Mouse (Mus musculus): Measurements from ENCODE around the gene Fads6. TPM values are rescaled to one million over a fixed set of nuclear protein-coding genes. Genes with fewer than 3 reads are reported as not detected.

Fads6 gene
- polyA plus RNA-seq, 1 experiment from 2014 or later: 1.5 TPM

DNA sequence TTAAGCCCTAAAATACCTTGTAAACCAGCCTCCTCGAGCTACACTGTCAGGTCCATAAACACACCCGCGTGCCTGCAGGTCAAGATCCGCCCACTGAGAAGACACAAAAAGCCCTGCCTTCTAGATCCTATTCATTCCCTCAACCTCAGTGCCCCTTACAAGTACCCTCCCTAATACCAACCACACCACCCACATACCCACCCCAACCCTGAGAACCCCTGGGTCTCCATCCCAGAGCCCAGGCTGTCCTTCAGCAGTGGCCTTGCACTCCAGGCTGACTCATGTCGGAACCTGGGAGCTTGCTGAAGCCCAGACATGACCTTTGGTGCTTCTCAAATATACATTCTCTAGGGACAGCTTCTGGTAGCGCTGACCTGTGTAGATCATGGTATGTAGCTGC lies 22.7 kb downstream of the Fads6 start:
- no peak overlapping the region for H3K4me3 ChIP-seq (ENCODE audit: low read length)
- no peaks in the 10 kb centered on the region for H3K9me3 ChIP-seq (ENCODE audit: control insufficient read depth, low read length)
- no peak overlapping the region for H3K27ac ChIP-seq (ENCODE audit: low read length)
- no peaks in the 10 kb centered on the region for H3K36me3 ChIP-seq (ENCODE audit: control insufficient read depth, insufficient read depth, low read length)
- 78% methylated on average over 6 of the region's 6 CpGs for WGBS
- no peak overlapping the region for H3K9ac ChIP-seq (ENCODE audit: low read depth, low read length)
- H3K4me1 ChIP-seq (ENCODE audit: control insufficient read depth, insufficient read depth, low read length): peaks cover 20% of the 10 kb centered on the region
- ATAC-seq: no peak
- no peak overlapping the region for H3K4me2 ChIP-seq (ENCODE audit: low read depth, low read length)
- H3K27me3 ChIP-seq (replicated peaks; ENCODE audit: control insufficient read depth, insufficient read depth, low read length): no peaks in the 10 kb centered on the region

DNA sequence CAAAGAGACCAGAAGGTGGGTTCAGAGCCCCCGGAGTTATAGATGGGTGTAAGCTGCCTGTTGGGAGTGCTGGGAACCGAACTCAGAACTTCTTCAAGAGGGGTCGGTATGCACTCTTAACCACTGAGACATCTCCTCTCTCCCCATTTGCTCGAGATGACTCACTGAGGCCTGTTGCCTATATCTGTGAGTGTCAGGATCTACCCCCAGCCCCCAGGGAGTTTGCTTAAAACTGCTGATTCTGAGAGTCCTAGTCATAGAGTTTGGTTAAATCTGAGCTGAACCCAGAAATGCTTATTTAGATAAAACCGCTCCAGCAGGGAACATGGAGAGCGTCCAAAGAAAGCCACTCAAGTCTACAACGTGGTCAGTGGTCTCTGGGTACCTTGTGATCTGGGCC lies 23.3 kb downstream of the Fads6 start:
- 78% methylated on average over 7 of the region's 7 CpGs for WGBS
- Histone ChIP-seq H3K4me3 (ENCODE audit: low read length) (no peak overlapping the region), H3K4me2 (ENCODE audit: low read depth, low read length) (no peak overlapping the region), H3K36me3 (ENCODE audit: control insufficient read depth, insufficient read depth, low read length) (peaks cover under 1% of the 10 kb centered on the region; the same call in 1 of the 2 replicates), H3K9me3 (ENCODE audit: control insufficient read depth, low read length) (no peaks in the 10 kb centered on the region), H3K27ac (ENCODE audit: low read length) (no peak overlapping the region), H3K4me1 (ENCODE audit: control insufficient read depth, insufficient read depth, low read length) (peaks cover 20% of the 10 kb centered on the region), H3K27me3 (replicated peaks; ENCODE audit: control insufficient read depth, insufficient read depth, low read length) (peaks cover 3% of the 10 kb centered on the region; the same call in 1 of the 2 replicates), H3K9ac (ENCODE audit: low read depth, low read length) (no peak overlapping the region)
- no peak for ATAC-seq

DNA sequence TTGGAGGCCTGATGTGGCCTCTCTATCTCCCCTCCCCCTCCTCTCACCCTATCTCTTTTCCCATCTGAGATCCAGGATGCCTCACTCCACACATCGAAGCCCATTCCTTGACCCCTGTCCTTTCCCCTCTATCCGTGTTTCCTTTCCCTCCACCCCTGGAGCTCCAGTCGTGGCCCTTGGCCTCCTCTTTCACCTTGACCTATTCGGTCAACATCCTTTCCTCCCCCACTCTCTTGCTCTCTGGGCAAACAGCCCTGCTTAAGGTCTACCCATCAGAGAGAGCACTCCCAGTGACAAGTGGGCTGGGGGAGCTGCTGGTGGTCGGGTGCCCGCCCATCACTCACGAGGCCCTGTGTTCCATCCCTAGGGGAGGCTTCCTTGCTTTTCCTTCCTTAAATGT lies 23.7 kb downstream of the Fads6 start:
- Histone ChIP-seq H3K27ac (ENCODE audit: low read length) (no peak overlapping the region), H3K36me3 (ENCODE audit: control insufficient read depth, insufficient read depth, low read length) (peaks cover 2% of the 10 kb centered on the region; the same call in 1 of the 2 replicates), H3K4me2 (ENCODE audit: low read depth, low read length) (no peak overlapping the region), H3K9me3 (ENCODE audit: control insufficient read depth, low read length) (no peaks in the 10 kb centered on the region), H3K4me1 (ENCODE audit: control insufficient read depth, insufficient read depth, low read length) (peaks cover 20% of the 10 kb centered on the region), H3K27me3 (replicated peaks; ENCODE audit: control insufficient read depth, insufficient read depth, low read length) (peaks cover 3% of the 10 kb centered on the region; the same call in 1 of the 2 replicates), H3K4me3 (ENCODE audit: low read length) (no peak overlapping the region), H3K9ac (ENCODE audit: low read depth, low read length) (no peak overlapping the region)
- ATAC-seq: no peak
- 62% methylated on average over 7 of the region's 7 CpGs for WGBS

DNA sequence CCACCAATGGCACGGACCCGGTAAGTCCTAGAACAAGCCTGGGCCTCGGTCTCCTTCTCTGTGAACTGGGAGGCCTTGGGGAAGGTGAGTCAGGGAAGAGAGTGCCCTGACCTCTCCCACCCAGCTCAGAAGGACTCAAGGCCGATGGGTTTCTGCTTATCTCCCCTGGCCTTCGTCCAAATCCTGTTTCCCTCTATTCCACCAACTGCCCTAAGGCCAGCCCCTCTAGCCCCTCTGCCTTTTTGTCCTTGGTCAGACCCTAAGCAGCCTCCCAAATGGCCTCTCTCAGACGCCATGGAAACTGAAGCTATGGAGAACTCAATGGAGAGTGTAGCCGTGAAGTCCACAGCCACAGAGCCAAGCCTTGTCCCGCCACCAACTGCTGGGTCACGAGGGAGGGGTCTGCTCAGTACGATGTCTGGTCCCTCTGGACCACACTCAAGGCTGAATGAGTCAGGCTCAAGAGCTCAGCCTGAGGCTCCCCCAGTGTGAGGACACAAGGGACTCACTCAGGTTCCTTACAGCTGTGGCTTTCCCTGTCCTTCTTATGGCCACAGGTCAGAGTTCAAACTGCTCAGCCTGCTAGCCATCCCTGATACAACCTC lies 24.5 kb downstream of the Fads6 start:
- Histone ChIP-seq H3K4me1 (ENCODE audit: control insufficient read depth, insufficient read depth, low read length) (peaks cover 17% of the 10 kb centered on the region), H3K36me3 (ENCODE audit: control insufficient read depth, insufficient read depth, low read length) (peaks cover 2% of the 10 kb centered on the region; the same call in 1 of the 2 replicates), H3K27me3 (replicated peaks; ENCODE audit: control insufficient read depth, insufficient read depth, low read length) (peaks cover 4% of the 10 kb centered on the region), H3K4me3 (ENCODE audit: low read length) (no peak overlapping the region), H3K9me3 (ENCODE audit: control insufficient read depth, low read length) (no peaks in the 10 kb centered on the region), H3K4me2 (ENCODE audit: low read depth, low read length) (no peak overlapping the region), H3K27ac (ENCODE audit: low read length) (no peak overlapping the region), H3K9ac (ENCODE audit: low read depth, low read length) (0 out of 2 replicates have a peak overlapping the region, but pooled peaks have one; percentile 9)
- 77% methylated on average over 10 of the region's 10 CpGs for WGBS
- no peak for ATAC-seq

DNA sequence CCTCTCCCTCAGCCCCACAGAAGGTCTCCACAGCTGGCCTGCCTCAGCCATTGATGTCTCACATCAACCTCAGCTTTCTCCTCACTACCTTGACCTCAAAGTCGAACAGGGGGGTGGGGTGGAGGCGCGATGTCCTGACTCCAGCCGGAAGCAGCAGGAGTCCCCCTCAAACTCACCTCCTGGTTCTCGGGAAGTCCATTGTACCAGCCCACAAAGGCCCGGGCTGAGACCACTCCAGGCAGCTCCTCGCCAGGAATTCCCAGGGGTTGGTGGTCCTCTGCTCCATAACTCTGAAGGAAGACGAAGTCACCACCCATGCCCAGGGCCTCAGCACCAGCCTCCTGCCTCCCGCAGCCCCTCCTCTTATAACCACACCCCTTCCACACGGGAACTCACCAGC lies 26.0 kb downstream of the Fads6 start:
- ATAC-seq: no peak
- Histone ChIP-seq H3K9ac (ENCODE audit: low read depth, low read length) (no peak overlapping the region; the same call in 1 of the 2 replicates), H3K27ac (ENCODE audit: low read length) (no peak overlapping the region), H3K4me3 (ENCODE audit: low read length) (no peak overlapping the region), H3K4me2 (ENCODE audit: low read depth, low read length) (no peak overlapping the region), H3K9me3 (ENCODE audit: control insufficient read depth, low read length) (no peaks in the 10 kb centered on the region), H3K27me3 (replicated peaks; ENCODE audit: control insufficient read depth, insufficient read depth, low read length) (peaks cover 18% of the 10 kb centered on the region), H3K36me3 (ENCODE audit: control insufficient read depth, insufficient read depth, low read length) (peaks cover 2% of the 10 kb centered on the region; the same call in 1 of the 2 replicates), H3K4me1 (ENCODE audit: control insufficient read depth, insufficient read depth, low read length) (peaks cover 21% of the 10 kb centered on the region)
- 77% methylated on average over 10 of the region's 10 CpGs for WGBS

DNA sequence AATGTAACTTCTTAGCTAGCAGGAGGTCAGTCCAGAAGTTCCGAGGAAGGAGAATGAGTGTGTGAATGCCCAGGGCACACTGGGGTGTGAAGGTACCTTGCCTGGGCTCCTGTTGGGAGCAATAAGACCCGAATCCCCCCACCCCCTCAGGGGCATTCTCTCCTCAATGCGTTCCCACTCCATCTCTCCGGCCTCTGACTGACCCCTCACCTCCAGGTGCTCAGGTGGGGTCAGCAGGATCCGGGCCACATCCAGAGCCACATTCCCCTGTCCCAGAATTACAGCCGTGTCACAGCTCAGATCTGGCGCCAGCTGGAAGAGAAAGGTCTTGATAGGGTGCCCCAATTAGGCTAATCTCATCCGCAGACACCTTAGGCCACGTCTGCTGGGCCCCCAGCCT lies 26.4 kb downstream of the Fads6 start:
- Histone ChIP-seq H3K9me3 (ENCODE audit: control insufficient read depth, low read length) (no peaks in the 10 kb centered on the region), H3K27ac (ENCODE audit: low read length) (no peak overlapping the region), H3K27me3 (replicated peaks; ENCODE audit: control insufficient read depth, insufficient read depth, low read length) (peaks cover 22% of the 10 kb centered on the region), H3K4me1 (ENCODE audit: control insufficient read depth, insufficient read depth, low read length) (peaks cover 21% of the 10 kb centered on the region), H3K9ac (ENCODE audit: low read depth, low read length) (no peak overlapping the region; the same call in 1 of the 2 replicates), H3K36me3 (ENCODE audit: control insufficient read depth, insufficient read depth, low read length) (peaks cover 2% of the 10 kb centered on the region; the same call in 1 of the 2 replicates), H3K4me2 (ENCODE audit: low read depth, low read length) (no peak overlapping the region), H3K4me3 (ENCODE audit: low read length) (no peak overlapping the region)
- 84% methylated on average over 9 of the region's 9 CpGs for WGBS
- ATAC-seq: no peak

DNA sequence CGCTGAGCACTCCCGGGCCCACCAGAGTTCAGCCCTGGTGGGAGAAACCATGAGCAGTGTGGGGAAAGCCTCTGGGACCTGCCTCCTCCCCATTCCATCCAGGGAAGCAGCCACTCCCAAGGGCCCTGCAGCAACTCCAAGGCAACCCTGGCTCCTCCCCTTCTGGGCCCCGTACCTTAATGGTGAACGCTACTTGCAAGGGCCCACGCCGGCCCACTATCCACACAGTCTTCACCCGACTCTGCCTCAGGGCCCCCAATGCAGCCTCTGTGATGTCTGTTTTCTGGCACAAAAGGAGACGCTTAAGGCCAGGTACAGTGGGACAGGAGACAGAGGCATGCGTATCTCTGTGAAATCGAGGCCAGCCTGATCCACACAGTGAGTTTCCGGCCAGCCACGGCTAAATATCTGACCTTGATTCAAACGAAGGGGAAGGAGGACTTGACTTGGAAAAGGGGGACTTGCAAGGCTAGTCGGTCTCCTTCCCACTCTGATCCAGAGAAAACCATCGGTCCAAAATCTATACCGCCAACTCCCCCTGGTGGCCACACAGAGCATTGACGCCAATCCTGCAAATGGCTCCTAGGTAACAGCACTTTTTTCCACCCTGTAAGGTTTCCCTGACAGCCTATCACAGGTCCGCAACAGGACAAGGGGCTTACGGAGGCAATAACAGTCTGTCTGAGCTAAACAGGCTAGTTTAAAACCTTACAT lies 27.2 kb downstream of the Fads6 start:
- Histone ChIP-seq H3K4me1 (ENCODE audit: control insufficient read depth, insufficient read depth, low read length) (peaks cover 14% of the 10 kb centered on the region), H3K4me3 (ENCODE audit: low read length) (no peak overlapping the region), H3K27ac (ENCODE audit: low read length) (no peak overlapping the region), H3K4me2 (ENCODE audit: low read depth, low read length) (no peak overlapping the region), H3K27me3 (replicated peaks; ENCODE audit: control insufficient read depth, insufficient read depth, low read length) (peaks cover 30% of the 10 kb centered on the region), H3K9me3 (ENCODE audit: control insufficient read depth, low read length) (no peaks in the 10 kb centered on the region), H3K9ac (ENCODE audit: low read depth, low read length) (no peak overlapping the region), H3K36me3 (ENCODE audit: control insufficient read depth, insufficient read depth, low read length) (peaks cover 2% of the 10 kb centered on the region; the same call in 1 of the 2 replicates)
- WGBS: 33% methylated on average over 19 of the region's 19 CpGs
- ATAC-seq: no peak

DNA sequence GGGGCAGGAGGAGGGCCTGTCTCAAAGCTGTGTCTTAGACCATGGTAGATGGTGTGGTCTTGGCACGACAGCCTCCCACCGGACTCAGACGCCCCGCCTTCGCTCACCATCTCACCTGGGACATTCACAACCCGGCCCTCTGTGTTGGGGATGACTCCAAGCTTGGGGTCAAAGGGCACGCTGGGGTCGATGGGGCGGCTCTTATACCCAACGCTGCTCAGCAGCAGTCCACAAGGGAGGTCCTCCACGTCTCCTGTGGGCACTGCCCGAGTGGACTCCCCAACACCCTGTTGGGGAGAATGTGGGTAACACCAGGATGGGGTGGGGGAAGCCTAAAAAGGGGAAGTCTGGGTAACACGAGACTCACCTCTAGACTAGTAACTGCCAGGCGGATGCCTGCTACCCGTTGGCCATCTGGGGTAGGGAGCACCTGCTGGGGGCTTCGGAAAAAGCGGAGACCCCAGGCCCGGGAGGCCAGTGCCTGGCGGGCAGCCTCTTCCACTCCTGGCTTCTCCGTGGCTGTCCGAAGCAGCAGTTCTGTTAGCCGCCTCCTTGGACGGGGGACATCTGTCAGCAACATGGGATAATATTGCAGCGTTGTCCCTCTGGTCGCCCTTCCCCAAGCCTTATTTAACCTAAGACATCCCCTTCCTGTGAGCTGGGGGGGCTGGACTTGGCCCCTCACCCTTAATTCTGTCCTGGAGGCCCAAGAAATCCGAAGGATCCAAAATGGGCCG lies 28.0 kb downstream of the Fads6 start:
- H3K27me3 ChIP-seq (replicated peaks; ENCODE audit: control insufficient read depth, insufficient read depth, low read length): peaks cover 38% of the 10 kb centered on the region
- H3K4me3 ChIP-seq (ENCODE audit: low read length): no peak overlapping the region
- H3K27ac ChIP-seq (ENCODE audit: low read length): no peak overlapping the region
- peaks cover 2% of the 10 kb centered on the region; the same call in 1 of the 2 replicates for H3K36me3 ChIP-seq (ENCODE audit: control insufficient read depth, insufficient read depth, low read length)
- no peak overlapping the region for H3K4me2 ChIP-seq (ENCODE audit: low read depth, low read length)
- ATAC-seq: no peak
- WGBS: 90% methylated on average over 27 of the region's 27 CpGs
- peaks cover 12% of the 10 kb centered on the region for H3K4me1 ChIP-seq (ENCODE audit: control insufficient read depth, insufficient read depth, low read length)
- no peak overlapping the region for H3K9ac ChIP-seq (ENCODE audit: low read depth, low read length)
- H3K9me3 ChIP-seq (ENCODE audit: control insufficient read depth, low read length): no peaks in the 10 kb centered on the region

DNA sequence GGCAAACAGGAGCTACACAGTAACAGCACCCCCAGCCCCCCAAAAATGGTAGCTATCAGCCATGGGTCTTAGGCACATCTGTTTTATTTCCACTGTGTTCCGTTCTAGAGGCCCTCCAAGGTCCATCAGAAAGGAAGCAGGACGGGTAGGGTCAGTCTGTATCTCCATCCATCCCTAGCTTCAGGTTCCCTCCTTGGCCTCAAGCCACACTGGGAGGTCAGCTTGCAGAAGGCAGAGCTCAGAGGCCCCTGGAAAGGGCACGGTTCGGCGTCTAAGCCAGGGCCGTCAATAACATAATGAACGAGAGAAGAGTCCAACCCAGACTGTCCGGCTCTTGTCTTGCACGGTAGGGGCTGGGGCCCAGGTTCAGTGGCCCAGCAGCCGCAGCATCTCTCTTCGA lies 29.5 kb downstream of the Fads6 start:
- 79% methylated on average over 11 of the region's 11 CpGs for WGBS
- no peak for ATAC-seq
- H3K4me2 ChIP-seq (ENCODE audit: low read depth, low read length): no peak overlapping the region
- H3K4me3 ChIP-seq (ENCODE audit: low read length): no peak overlapping the region
- no peak overlapping the region for H3K9ac ChIP-seq (ENCODE audit: low read depth, low read length)
- peaks cover 48% of the 10 kb centered on the region for H3K27me3 ChIP-seq (replicated peaks; ENCODE audit: control insufficient read depth, insufficient read depth, low read length)
- H3K36me3 ChIP-seq (ENCODE audit: control insufficient read depth, insufficient read depth, low read length): peaks cover 2% of the 10 kb centered on the region; the same call in 1 of the 2 replicates
- no peak overlapping the region for H3K27ac ChIP-seq (ENCODE audit: low read length)
- H3K4me1 ChIP-seq (ENCODE audit: control insufficient read depth, insufficient read depth, low read length): peaks cover 12% of the 10 kb centered on the region
- H3K9me3 ChIP-seq (ENCODE audit: control insufficient read depth, low read length): no peaks in the 10 kb centered on the region
